Mouse (Mus musculus): ENCODE measurements around the gene Gm10031.

- no peak for TF ChIP-seq POLR2A (IDR thresholded peaks at IDR 0.05; ENCODE audit: extremely low read depth, insufficient read depth, low read length)
- TF ChIP-seq CTCF (IDR thresholded peaks at IDR 0.05; ENCODE audit: low read depth, low read length) = no peak
Observed at GRCm38 (mm10) chr1:156559641-156560020, 35.8 kb downstream of the Gm10031 start.
